Mouse (Mus musculus): ENCODE data around the gene BC025920. TPM values are rescaled to one million over a fixed set of nuclear protein-coding genes. Genes with fewer than 3 reads are reported as not detected.
A peak's percentile ranks its signal among the peaks of the same experiment; 100 is the strongest.

Gene BC025920
- polyA plus RNA-seq, 1 experiment: 0.58 TPM

GRCm38 (mm10) chr10:81569507-81570237, 36.4 kb upstream of the BC025920 start:
- Histone ChIP-seq H3K36me3 (ENCODE audit: control insufficient read depth, insufficient read depth, low read length) (peaks cover 17% of the 10 kb centered on the region), H3K4me3 (ENCODE audit: low read depth, low read length) (no peak overlapping the region), H3K27me3 (ENCODE audit: control insufficient read depth, insufficient read depth, low read length) (peaks cover 3% of the 10 kb centered on the region), H3K27ac (ENCODE audit: insufficient read depth, low read depth, low read length) (no peak overlapping the region), H3K4me1 (ENCODE audit: control insufficient read depth, insufficient read depth, insufficient read length, low read length) (peaks cover 5% of the 10 kb centered on the region)
- WGBS: 88% methylated on average over 9 of the region's 9 CpGs
- TF ChIP-seq POLR2A (IDR thresholded peaks at IDR 0.05; ENCODE audit: low read depth, low read length) (no peak), CTCF (IDR thresholded peaks at IDR 0.05; ENCODE audit: extremely low read depth, insufficient read length, insufficient replicate concordance, low read depth, low read length) (no peak)

- Histone ChIP-seq H3K27me3 (ENCODE audit: control insufficient read depth, insufficient read depth, low read length) (peaks cover 6% of the 10 kb centered on the region), H3K4me1 (ENCODE audit: control insufficient read depth, insufficient read depth, insufficient read length, low read length) (peaks cover 6% of the 10 kb centered on the region), H3K4me3 (ENCODE audit: low read depth, low read length) (peak overlapping the region; percentile 67), H3K27ac (ENCODE audit: insufficient read depth, low read depth, low read length) (no peak overlapping the region), H3K36me3 (ENCODE audit: control insufficient read depth, insufficient read depth, low read length) (peaks cover 10% of the 10 kb centered on the region)
- TF ChIP-seq CTCF (IDR thresholded peaks at IDR 0.05; ENCODE audit: extremely low read depth, insufficient read length, insufficient replicate concordance, low read depth, low read length) (no peak), POLR2A (IDR thresholded peaks at IDR 0.05; ENCODE audit: low read depth, low read length) (no peak)
- 15% methylated on average over 11 of the region's 11 CpGs for WGBS
These were observed 35.8 kb upstream of the BC025920 start for GRCm38 (mm10) chr10:81570238-81570800.

- TF ChIP-seq POLR2A (IDR thresholded peaks at IDR 0.05; ENCODE audit: low read depth, low read length): no peak
- TF ChIP-seq CTCF (IDR thresholded peaks at IDR 0.05; ENCODE audit: extremely low read depth, insufficient read length, insufficient replicate concordance, low read depth, low read length): no peak
- peaks cover 9% of the 10 kb centered on the region for H3K4me1 ChIP-seq (ENCODE audit: control insufficient read depth, insufficient read depth, insufficient read length, low read length)
- under 1% methylated on average over 34 of the region's 34 CpGs for WGBS
- peaks cover 4% of the 10 kb centered on the region for H3K36me3 ChIP-seq (ENCODE audit: control insufficient read depth, insufficient read depth, low read length)
- H3K27ac ChIP-seq (ENCODE audit: insufficient read depth, low read depth, low read length): peak overlapping the region; percentile 36; the same call in 1 of the 2 replicates
- H3K27me3 ChIP-seq (ENCODE audit: control insufficient read depth, insufficient read depth, low read length): peaks cover 8% of the 10 kb centered on the region
- H3K4me3 ChIP-seq (ENCODE audit: low read depth, low read length): peak overlapping the region; percentile 67
These were observed 35.1 kb upstream of the BC025920 start for GRCm38 (mm10) chr10:81570831-81571500.

- 1% methylated on average over 18 of the region's 18 CpGs for WGBS
- Histone ChIP-seq H3K27me3 (ENCODE audit: control insufficient read depth, insufficient read depth, low read length) (peaks cover 8% of the 10 kb centered on the region), H3K4me1 (ENCODE audit: control insufficient read depth, insufficient read depth, insufficient read length, low read length) (peaks cover 9% of the 10 kb centered on the region)
These were observed 34.6 kb upstream of the BC025920 start for GRCm38 (mm10) chr10:81571501-81571876.

GRCm38 (mm10) chr10:81572133-81572671, 33.9 kb upstream of the BC025920 start:
- Histone ChIP-seq H3K27ac (ENCODE audit: insufficient read depth, low read depth, low read length) (no peak overlapping the region), H3K27me3 (ENCODE audit: control insufficient read depth, insufficient read depth, low read length) (peaks cover 8% of the 10 kb centered on the region), H3K4me1 (ENCODE audit: control insufficient read depth, insufficient read depth, insufficient read length, low read length) (peaks cover 9% of the 10 kb centered on the region), H3K36me3 (ENCODE audit: control insufficient read depth, insufficient read depth, low read length) (no peaks in the 10 kb centered on the region), H3K4me3 (ENCODE audit: low read depth, low read length) (peak overlapping the region; percentile 67)
- TF ChIP-seq POLR2A (IDR thresholded peaks at IDR 0.05; ENCODE audit: low read depth, low read length): no peak
- 9% methylated on average over 9 of the region's 9 CpGs for WGBS

More at GRCm38 (mm10) chr10:81571501-81571876, 34.6 kb upstream of the BC025920 start:
- no peak for TF ChIP-seq CTCF (IDR thresholded peaks at IDR 0.05; ENCODE audit: extremely low read depth, insufficient read length, insufficient replicate concordance, low read depth, low read length)
- no peak for TF ChIP-seq POLR2A (IDR thresholded peaks at IDR 0.05; ENCODE audit: low read depth, low read length)
- Histone ChIP-seq H3K4me3 (ENCODE audit: low read depth, low read length) (peak overlapping the region; percentile 67), H3K36me3 (ENCODE audit: control insufficient read depth, insufficient read depth, low read length) (no peaks in the 10 kb centered on the region), H3K27ac (ENCODE audit: insufficient read depth, low read depth, low read length) (peak overlapping the region; percentile 36; the same call in 1 of the 2 replicates)

GRCm38 (mm10) chr10:81572975-81573374, 33.1 kb upstream of the BC025920 start:
- WGBS: 37% methylated on average over 9 of the region's 9 CpGs
- Histone ChIP-seq H3K36me3 (ENCODE audit: control insufficient read depth, insufficient read depth, low read length) (no peaks in the 10 kb centered on the region), H3K27me3 (ENCODE audit: control insufficient read depth, insufficient read depth, low read length) (peaks cover 8% of the 10 kb centered on the region), H3K27ac (ENCODE audit: insufficient read depth, low read depth, low read length) (no peak overlapping the region), H3K4me3 (ENCODE audit: low read depth, low read length) (no peak overlapping the region), H3K4me1 (ENCODE audit: control insufficient read depth, insufficient read depth, insufficient read length, low read length) (peaks cover 9% of the 10 kb centered on the region)
- TF ChIP-seq CTCF (IDR thresholded peaks at IDR 0.05; ENCODE audit: extremely low read depth, insufficient read length, insufficient replicate concordance, low read depth, low read length): no peak
- TF ChIP-seq POLR2A (IDR thresholded peaks at IDR 0.05; ENCODE audit: low read depth, low read length): no peak; the same call in 1 of the 2 replicates
